Mouse (Mus musculus) B cell, adult 2 months (primary cell): Measurements from ENCODE around the gene Pde7b.

ENCODE experiments used
- DNase-seq, 2 experiments: peaks; one replicate each; pipeline ENCODE4 v3.0.0; 2022

Gene Pde7b

GRCm38 (mm10) chr10:20722651-20723520, 2.0 kb downstream of the Pde7b start:
- DNase-seq = no peak

GRCm38 (mm10) chr10:20719201-20719600, 5.7 kb downstream of the Pde7b start:
- no peak for DNase-seq

- no peak for DNase-seq
Measured at GRCm38 (mm10) chr10:20700633-20701032, 24.2 kb downstream of the Pde7b start.

- DNase-seq = no peak
Measured at GRCm38 (mm10) chr10:20699874-20700273, 25.0 kb downstream of the Pde7b start.

- no peak for DNase-seq
Measured at GRCm38 (mm10) chr10:20695637-20696036, 29.2 kb downstream of the Pde7b start.

- no peak for DNase-seq
Measured at GRCm38 (mm10) chr10:20690002-20690401, 34.9 kb downstream of the Pde7b start.

- DNase-seq = no peak
Measured at GRCm38 (mm10) chr10:20684151-20684550, 40.7 kb downstream of the Pde7b start.

- DNase-seq = no peak
Measured at GRCm38 (mm10) chr10:20680986-20681385, 43.9 kb downstream of the Pde7b start.

- DNase-seq = no peak
Measured at GRCm38 (mm10) chr10:20675321-20675720, 49.6 kb downstream of the Pde7b start.

GRCm38 (mm10) chr10:20673798-20674197, 51.1 kb downstream of the Pde7b start:
- no peak for DNase-seq

GRCm38 (mm10) chr10:20672591-20672990, 52.3 kb downstream of the Pde7b start:
- no peak for DNase-seq

- DNase-seq = no peak
Measured at GRCm38 (mm10) chr10:20671621-20672020, 53.3 kb downstream of the Pde7b start.

GRCm38 (mm10) chr10:20670541-20670940, 54.3 kb downstream of the Pde7b start:
- DNase-seq = no peak

GRCm38 (mm10) chr10:20669467-20669866, 55.4 kb downstream of the Pde7b start:
- no peak for DNase-seq

- no peak for DNase-seq
Measured at GRCm38 (mm10) chr10:20668577-20668976, 56.3 kb downstream of the Pde7b start.

- DNase-seq = no peak
Measured at GRCm38 (mm10) chr10:20666655-20667054, 58.2 kb downstream of the Pde7b start.

- peak; percentile 28 to 34 for DNase-seq
Measured at GRCm38 (mm10) chr10:20662951-20663350, 61.9 kb downstream of the Pde7b start.

- no peak for DNase-seq
Measured at GRCm38 (mm10) chr10:20661684-20662083, 63.2 kb downstream of the Pde7b start.

GRCm38 (mm10) chr10:20659718-20660117, 65.2 kb downstream of the Pde7b start:
- no peak for DNase-seq

GRCm38 (mm10) chr10:20659268-20659667, 65.6 kb downstream of the Pde7b start:
- DNase-seq = no peak

- DNase-seq = no peak
Measured at GRCm38 (mm10) chr10:20658716-20659115, 66.2 kb downstream of the Pde7b start.

- DNase-seq = no peak
Measured at GRCm38 (mm10) chr10:20657316-20658081, 67.4 kb downstream of the Pde7b start.

GRCm38 (mm10) chr10:20654590-20654989, 70.3 kb downstream of the Pde7b start:
- no peak for DNase-seq

GRCm38 (mm10) chr10:20654187-20654586, 70.7 kb downstream of the Pde7b start:
- no peak for DNase-seq
